Mouse (Mus musculus): Measurements from ENCODE around the gene Fbxo27. TPM values are rescaled to one million over a fixed set of nuclear protein-coding genes. Genes with fewer than 3 reads are reported as not detected.
"Not testable (repeated sequence)": the region's sequence is repeated elsewhere in the genome, so short reads cannot be mapped to it uniquely, and the experiment has no call there.

Gene Fbxo27
- total RNA-seq (2021) = 1 to 10 TPM; 1.8 TPM
- long read RNA-seq, experiment 1 = 0 reads
- long read RNA-seq, experiment 2, partial matches to known transcripts = 0 of 1 reads
- long read RNA-seq, experiment 2, other reads (novel, unspliced or antisense) = 0 of 1 reads

GRCm38 (mm10) chr7:28692545-28693320 is at the start of gene Fbxo27:
Fbxo27 (plus strand) TSS chr7:28692849.
- no peak for DNase-seq (ENCODE audit: low spot score in 2 of 2)

GRCm38 (mm10) chr7:28645366-28645765 is 47.3 kb upstream of the Fbxo27 start:
- no peak for DNase-seq (ENCODE audit: low spot score in 2 of 2)

- no peak for DNase-seq (ENCODE audit: low spot score in 2 of 2)
Observed at GRCm38 (mm10) chr7:28645947-28646475, 46.6 kb upstream of the Fbxo27 start.

- DNase-seq (ENCODE audit: low spot score in 2 of 2) = no peak
Observed at GRCm38 (mm10) chr7:28647016-28647415, 45.6 kb upstream of the Fbxo27 start.

- no peak for DNase-seq (ENCODE audit: low spot score in 2 of 2)
Observed at GRCm38 (mm10) chr7:28651157-28651556, 41.5 kb upstream of the Fbxo27 start.

- DNase-seq (ENCODE audit: low spot score in 2 of 2) = no peak
Observed at GRCm38 (mm10) chr7:28656430-28656829, 36.2 kb upstream of the Fbxo27 start.

- DNase-seq (ENCODE audit: low spot score in 2 of 2) = no peak
Observed at GRCm38 (mm10) chr7:28665620-28666579, 26.7 kb upstream of the Fbxo27 start.

- DNase-seq (ENCODE audit: low spot score in 2 of 2) = no peak
Observed at GRCm38 (mm10) chr7:28671172-28671571, 21.5 kb upstream of the Fbxo27 start.

GRCm38 (mm10) chr7:28672276-28672675 is 20.4 kb upstream of the Fbxo27 start:
- DNase-seq (ENCODE audit: low spot score in 2 of 2) = no peak

GRCm38 (mm10) chr7:28672786-28673185 is 19.9 kb upstream of the Fbxo27 start:
- DNase-seq (ENCODE audit: low spot score in 2 of 2) = not testable (repeated sequence)

GRCm38 (mm10) chr7:28674994-28675393 is 17.7 kb upstream of the Fbxo27 start:
- DNase-seq (ENCODE audit: low spot score in 2 of 2) = no peak

- peak in 1 of 2 experiments; percentile 40 for DNase-seq (ENCODE audit: low spot score in 2 of 2)
Observed at GRCm38 (mm10) chr7:28675746-28676145, 16.9 kb upstream of the Fbxo27 start.

- DNase-seq (ENCODE audit: low spot score in 2 of 2) = no peak
Observed at GRCm38 (mm10) chr7:28676811-28677541, 15.7 kb upstream of the Fbxo27 start.

GRCm38 (mm10) chr7:28677624-28678023 is 15.0 kb upstream of the Fbxo27 start:
- no peak for DNase-seq (ENCODE audit: low spot score in 2 of 2)

GRCm38 (mm10) chr7:28691075-28691474 is 1.6 kb upstream of the Fbxo27 start:
- no peak for DNase-seq (ENCODE audit: low spot score in 2 of 2)

- DNase-seq (ENCODE audit: low spot score in 2 of 2) = peak; percentile 20 to 35
Observed at GRCm38 (mm10) chr7:28693321-28693966, 795 bp downstream of the Fbxo27 start.

GRCm38 (mm10) chr7:28694423-28694822 is 1.8 kb downstream of the Fbxo27 start:
- DNase-seq (ENCODE audit: low spot score in 2 of 2) = no peak

GRCm38 (mm10) chr7:28694966-28695511 is 2.4 kb downstream of the Fbxo27 start:
- DNase-seq (ENCODE audit: low spot score in 2 of 2) = no peak

GRCm38 (mm10) chr7:28697277-28697676 is 4.6 kb downstream of the Fbxo27 start:
- DNase-seq (ENCODE audit: low spot score in 2 of 2) = no peak

- DNase-seq (ENCODE audit: low spot score in 2 of 2) = no peak
Observed at GRCm38 (mm10) chr7:28700269-28700668, 7.6 kb downstream of the Fbxo27 start.

Measured in adrenal gland, adult 18-20 months (tissue).